Mouse (Mus musculus): ENCODE results near the gene Ccdc51. TPM values are rescaled to one million over a fixed set of nuclear protein-coding genes. Genes with fewer than 3 reads are reported as not detected.

Ccdc51 gene
- polyA plus RNA-seq, 1 experiment from 2014 or later: 14.1 TPM

DNA sequence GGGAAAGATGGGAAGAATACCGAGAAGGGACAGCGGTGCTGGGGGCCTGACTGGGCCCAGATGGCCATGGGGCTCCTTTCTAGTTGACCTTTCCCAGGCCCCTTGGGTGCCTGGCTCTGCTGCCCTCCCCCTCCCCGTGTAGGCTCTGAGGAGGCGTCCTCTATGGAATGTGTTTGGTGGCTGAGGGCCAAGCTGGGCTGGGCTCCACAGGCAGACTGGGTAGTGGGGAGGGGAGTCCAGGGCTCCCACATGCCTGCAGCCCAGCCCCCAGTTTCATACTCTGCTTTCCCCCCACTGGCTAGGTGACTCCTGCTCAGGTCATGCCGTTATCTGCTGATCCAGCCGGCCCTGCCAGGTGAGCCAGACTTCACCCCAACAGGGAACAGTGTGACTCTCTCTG is 16.7 kb downstream of the Ccdc51 start:
- H3K27ac ChIP-seq: peak overlapping the region; percentile 100
- H3K4me3 ChIP-seq: 0 out of 2 replicates have a peak overlapping the region, but pooled peaks have one; percentile 2
- no peaks in the 10 kb centered on the region for H3K9me3 ChIP-seq
- 72% methylated on average over 4 of the region's 6 CpGs for WGBS
- H3K4me2 ChIP-seq: peak overlapping the region; percentile 81
- H3K27me3 ChIP-seq: no peaks in the 10 kb centered on the region
- no peak for ATAC-seq (ENCODE audit: insufficient number of reproducible peaks, insufficient read depth, low FRiP score, low TSS enrichment, low read depth)
- peaks cover 46% of the 10 kb centered on the region for H3K36me3 ChIP-seq
- H3K9ac ChIP-seq: peak overlapping the region; percentile 97; the same call in 1 of the 2 replicates
- H3K4me1 ChIP-seq: peaks cover 54% of the 10 kb centered on the region

DNA sequence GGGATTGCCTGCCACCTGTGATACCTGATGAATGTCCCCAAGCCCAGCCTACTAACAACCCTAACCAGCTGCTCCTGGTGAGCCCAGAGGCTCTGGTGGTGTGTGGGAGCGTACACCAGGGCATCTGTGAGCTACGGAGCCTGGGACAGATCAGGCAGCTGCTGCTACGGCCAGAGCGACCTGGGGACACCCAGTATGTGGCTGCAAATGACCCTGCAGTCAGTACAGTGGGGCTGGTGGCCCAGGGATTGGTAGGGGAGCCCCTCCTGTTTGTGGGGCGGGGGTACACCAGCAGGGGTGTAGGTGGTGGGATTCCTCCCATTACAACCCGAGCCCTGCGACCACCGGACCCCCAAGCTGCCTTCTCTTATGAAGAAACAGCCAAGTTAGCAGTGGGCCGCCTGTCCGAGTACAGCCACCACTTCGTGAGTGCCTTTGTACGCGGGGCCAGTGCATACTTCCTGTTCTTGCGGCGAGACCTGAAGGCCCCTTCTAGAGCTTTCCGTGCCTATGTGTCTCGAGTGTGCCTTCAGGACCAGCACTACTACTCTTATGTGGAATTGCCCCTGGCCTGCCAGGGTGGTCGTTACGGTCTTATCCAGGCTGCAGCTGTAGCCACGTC is 18.1 kb downstream of the Ccdc51 start:
- Histone ChIP-seq H3K9me3 (no peaks in the 10 kb centered on the region), H3K36me3 (peaks cover 60% of the 10 kb centered on the region), H3K9ac (no peak overlapping the region), H3K4me2 (no peak overlapping the region), H3K27ac (no peak overlapping the region), H3K4me3 (no peak overlapping the region), H3K27me3 (no peaks in the 10 kb centered on the region), H3K4me1 (peaks cover 53% of the 10 kb centered on the region)
- 87% methylated on average over 20 of the region's 20 CpGs for WGBS
- ATAC-seq (ENCODE audit: insufficient number of reproducible peaks, insufficient read depth, low FRiP score, low TSS enrichment, low read depth): no peak

DNA sequence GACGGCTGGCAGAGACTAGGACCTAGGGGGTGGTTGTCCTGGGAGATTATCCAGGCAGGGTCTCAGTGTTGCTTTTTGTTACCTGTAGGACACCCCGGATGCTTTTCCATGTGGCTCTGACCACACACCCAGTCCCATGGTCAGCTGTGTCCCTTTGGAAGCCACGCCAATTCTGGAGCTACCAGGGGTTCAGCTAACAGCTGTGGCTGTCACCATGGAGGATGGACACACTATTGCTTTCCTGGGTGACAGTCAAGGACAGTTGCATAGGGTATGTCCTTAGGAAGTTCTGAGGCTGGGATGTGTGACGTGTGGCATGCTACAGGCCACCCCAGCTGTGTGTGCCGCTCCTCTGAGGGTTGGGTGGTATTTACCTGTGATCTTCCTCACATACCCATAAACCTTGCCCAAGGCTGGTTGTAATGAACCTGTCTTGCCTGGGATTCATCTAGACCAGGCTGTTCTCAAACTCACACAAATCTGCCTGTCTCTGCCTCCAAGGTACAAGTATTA is 19.7 kb downstream of the Ccdc51 start:
- Histone ChIP-seq H3K4me3 (no peak overlapping the region), H3K9me3 (no peaks in the 10 kb centered on the region), H3K4me1 (peaks cover 43% of the 10 kb centered on the region), H3K36me3 (peaks cover 76% of the 10 kb centered on the region), H3K4me2 (no peak overlapping the region), H3K27me3 (no peaks in the 10 kb centered on the region), H3K27ac (no peak overlapping the region), H3K9ac (no peak overlapping the region)
- no peak for ATAC-seq (ENCODE audit: insufficient number of reproducible peaks, insufficient read depth, low FRiP score, low TSS enrichment, low read depth)
- 86% methylated on average over 5 of the region's 5 CpGs for WGBS

DNA sequence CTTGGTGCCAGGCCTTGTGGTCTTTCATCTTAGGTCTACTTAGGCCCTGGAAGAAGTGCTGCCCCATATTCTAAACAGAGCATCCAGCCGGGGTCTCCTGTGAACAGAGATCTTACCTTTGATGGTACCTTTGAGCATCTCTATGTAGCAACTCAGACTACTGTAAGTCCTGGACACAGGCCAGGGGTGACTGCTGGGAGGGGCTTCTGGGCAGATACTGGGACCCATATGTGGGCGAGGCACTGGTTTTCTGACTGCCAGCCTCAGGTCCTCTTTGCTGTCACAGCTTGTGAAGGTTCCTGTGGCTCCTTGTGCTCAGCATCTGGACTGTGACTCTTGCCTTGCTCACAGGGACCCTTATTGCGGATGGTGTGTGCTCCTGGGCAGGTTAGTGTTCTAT is 20.2 kb downstream of the Ccdc51 start:
- Histone ChIP-seq H3K27me3 (no peaks in the 10 kb centered on the region), H3K36me3 (peaks cover 77% of the 10 kb centered on the region), H3K9ac (0 out of 2 replicates have a peak overlapping the region, but pooled peaks have one; percentile 6), H3K4me3 (no peak overlapping the region), H3K9me3 (no peaks in the 10 kb centered on the region), H3K4me2 (no peak overlapping the region), H3K4me1 (peaks cover 38% of the 10 kb centered on the region), H3K27ac (no peak overlapping the region)
- 95% methylated on average over 3 of the region's 3 CpGs for WGBS
- ATAC-seq (ENCODE audit: insufficient number of reproducible peaks, insufficient read depth, low FRiP score, low TSS enrichment, low read depth): no peak

DNA sequence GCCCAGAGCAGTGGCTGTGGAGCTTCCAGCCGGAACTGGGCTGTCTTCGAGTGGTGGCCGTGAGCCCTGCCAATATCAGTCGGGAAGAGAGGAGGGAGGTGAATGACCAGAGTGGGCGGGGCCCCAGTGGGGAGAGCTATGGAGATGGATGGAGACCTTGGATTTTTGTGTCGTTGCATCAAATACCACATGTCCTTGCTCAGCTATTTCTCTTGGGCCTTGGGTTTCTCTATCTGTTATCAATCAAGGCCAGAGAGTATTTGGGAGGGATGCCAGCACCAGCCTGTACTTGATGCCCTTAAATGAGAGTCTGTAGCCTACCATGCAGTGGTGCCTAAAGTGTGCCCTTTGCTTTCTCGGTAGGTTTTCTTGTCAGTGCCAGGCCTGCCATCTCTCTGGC is 21.0 kb downstream of the Ccdc51 start:
- Histone ChIP-seq H3K9ac (no peak overlapping the region), H3K27ac (no peak overlapping the region), H3K9me3 (no peaks in the 10 kb centered on the region), H3K4me3 (no peak overlapping the region), H3K36me3 (peaks cover 84% of the 10 kb centered on the region), H3K4me2 (no peak overlapping the region), H3K4me1 (peaks cover 31% of the 10 kb centered on the region), H3K27me3 (no peaks in the 10 kb centered on the region)
- ATAC-seq (ENCODE audit: insufficient number of reproducible peaks, insufficient read depth, low FRiP score, low TSS enrichment, low read depth): no peak
- WGBS: 76% methylated on average over 7 of the region's 7 CpGs

DNA sequence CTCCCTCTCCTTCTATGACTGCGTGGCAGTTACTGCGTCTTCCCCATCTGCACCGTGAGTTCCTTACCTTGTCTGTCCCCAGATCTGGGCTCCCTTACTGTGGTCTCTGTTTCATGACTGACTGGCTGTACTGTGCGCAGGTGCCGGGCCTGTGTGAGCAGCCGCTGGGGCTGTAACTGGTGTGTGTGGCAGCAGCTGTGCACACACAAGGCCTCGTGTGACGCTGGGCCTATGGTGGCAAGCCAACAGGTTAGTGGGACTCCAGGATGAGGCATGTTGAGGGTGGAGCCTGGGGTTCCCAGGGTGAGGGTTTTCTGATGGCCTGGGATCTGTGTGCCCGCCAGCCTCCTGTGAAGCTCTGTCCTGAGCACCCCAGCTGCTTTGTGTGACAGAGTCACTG is 21.8 kb downstream of the Ccdc51 start:
- no peak for ATAC-seq (ENCODE audit: insufficient number of reproducible peaks, insufficient read depth, low FRiP score, low TSS enrichment, low read depth)
- WGBS: 92% methylated on average over 9 of the region's 9 CpGs
- no peak overlapping the region for H3K4me2 ChIP-seq
- H3K4me3 ChIP-seq: no peak overlapping the region
- 0 out of 2 replicates have a peak overlapping the region, but pooled peaks have one; percentile 36 for H3K9ac ChIP-seq
- H3K36me3 ChIP-seq: peaks cover 92% of the 10 kb centered on the region
- H3K9me3 ChIP-seq: no peaks in the 10 kb centered on the region
- no peak overlapping the region for H3K27ac ChIP-seq
- no peaks in the 10 kb centered on the region for H3K27me3 ChIP-seq
- peaks cover 22% of the 10 kb centered on the region for H3K4me1 ChIP-seq

DNA sequence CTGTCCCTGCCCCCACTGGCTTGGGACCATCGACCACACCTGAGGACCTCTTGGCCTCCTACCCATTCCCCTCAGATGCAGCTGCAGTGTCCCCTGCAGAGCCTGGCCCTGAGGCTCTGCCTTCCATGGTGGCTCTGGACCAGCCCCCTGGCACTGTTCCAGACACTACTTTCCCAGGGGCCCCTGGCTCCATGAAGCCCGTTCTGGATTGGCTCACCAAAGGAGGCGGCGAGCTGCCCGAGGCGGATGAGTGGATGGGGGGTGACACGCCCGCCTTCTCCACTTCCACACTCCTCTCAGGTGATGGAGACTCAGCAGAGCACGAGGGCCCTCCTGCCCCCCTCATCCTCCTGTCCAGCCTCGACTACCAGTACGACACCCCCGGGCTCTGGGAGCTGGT is 22.7 kb downstream of the Ccdc51 start:
- no peaks in the 10 kb centered on the region for H3K9me3 ChIP-seq
- H3K4me3 ChIP-seq: no peak overlapping the region
- H3K27ac ChIP-seq: no peak overlapping the region
- no peak overlapping the region for H3K4me2 ChIP-seq
- 0 out of 2 replicates have a peak overlapping the region, but pooled peaks have one; percentile 36 for H3K9ac ChIP-seq
- H3K27me3 ChIP-seq: no peaks in the 10 kb centered on the region
- ATAC-seq (ENCODE audit: insufficient number of reproducible peaks, insufficient read depth, low FRiP score, low TSS enrichment, low read depth): no peak
- peaks cover 93% of the 10 kb centered on the region for H3K36me3 ChIP-seq
- WGBS: 81% methylated on average over 12 of the region's 12 CpGs
- peaks cover 16% of the 10 kb centered on the region for H3K4me1 ChIP-seq

DNA sequence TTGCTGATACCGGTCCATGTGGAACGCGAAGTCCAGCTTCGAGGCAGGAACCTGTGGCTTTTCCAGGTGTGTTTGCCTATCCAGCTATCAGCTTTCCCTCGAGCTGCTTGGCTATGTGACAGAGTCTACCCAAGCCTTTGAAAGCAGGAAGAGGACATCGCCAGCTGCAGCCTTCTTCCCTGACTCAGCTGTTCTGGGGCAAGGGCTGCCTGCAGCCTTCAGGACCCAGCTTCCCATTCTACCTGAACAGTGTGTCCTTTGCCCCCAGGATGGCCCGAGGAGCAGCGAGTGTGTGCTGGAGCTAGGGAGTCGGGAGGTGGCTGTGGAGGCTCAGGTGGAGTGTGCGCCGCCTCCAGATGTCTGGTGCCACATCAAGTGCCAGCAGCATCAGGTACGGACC is 23.4 kb downstream of the Ccdc51 start:
- Histone ChIP-seq H3K4me3 (no peak overlapping the region), H3K9ac (no peak overlapping the region), H3K36me3 (peaks cover 93% of the 10 kb centered on the region), H3K9me3 (no peaks in the 10 kb centered on the region), H3K4me2 (no peak overlapping the region), H3K4me1 (peaks cover 16% of the 10 kb centered on the region), H3K27ac (no peak overlapping the region), H3K27me3 (no peaks in the 10 kb centered on the region)
- 93% methylated on average over 12 of the region's 12 CpGs for WGBS
- ATAC-seq (ENCODE audit: insufficient number of reproducible peaks, insufficient read depth, low FRiP score, low TSS enrichment, low read depth): no peak

DNA sequence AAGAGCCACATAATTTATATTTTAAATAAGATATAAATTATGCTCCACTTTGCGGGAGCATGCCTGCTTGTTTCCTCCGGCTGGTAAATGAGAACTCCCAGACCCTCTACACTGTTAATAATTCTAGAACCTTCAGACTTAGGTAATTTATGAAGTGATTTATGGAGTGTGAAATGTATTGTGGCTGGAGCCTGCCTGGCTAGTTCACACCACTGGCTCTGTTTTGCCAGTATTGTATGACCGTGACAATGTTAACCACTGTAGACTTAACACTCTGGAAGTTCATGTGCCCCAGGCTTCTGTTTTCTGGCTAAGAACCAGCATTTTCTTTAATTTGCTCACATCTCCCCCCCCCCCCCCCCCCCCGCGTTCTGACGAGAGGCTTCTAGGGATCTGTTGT is 25.0 kb downstream of the Ccdc51 start:
- no peak overlapping the region for H3K4me3 ChIP-seq
- H3K9ac ChIP-seq: no peak overlapping the region
- no peaks in the 10 kb centered on the region for H3K9me3 ChIP-seq
- no peak overlapping the region for H3K27ac ChIP-seq
- no peak overlapping the region for H3K4me2 ChIP-seq
- no peak for ATAC-seq (ENCODE audit: insufficient number of reproducible peaks, insufficient read depth, low FRiP score, low TSS enrichment, low read depth)
- H3K36me3 ChIP-seq: peaks cover 95% of the 10 kb centered on the region
- H3K4me1 ChIP-seq: peaks cover 7% of the 10 kb centered on the region
- WGBS: 77% methylated on average over 5 of the region's 6 CpGs
- H3K27me3 ChIP-seq: no peaks in the 10 kb centered on the region

DNA sequence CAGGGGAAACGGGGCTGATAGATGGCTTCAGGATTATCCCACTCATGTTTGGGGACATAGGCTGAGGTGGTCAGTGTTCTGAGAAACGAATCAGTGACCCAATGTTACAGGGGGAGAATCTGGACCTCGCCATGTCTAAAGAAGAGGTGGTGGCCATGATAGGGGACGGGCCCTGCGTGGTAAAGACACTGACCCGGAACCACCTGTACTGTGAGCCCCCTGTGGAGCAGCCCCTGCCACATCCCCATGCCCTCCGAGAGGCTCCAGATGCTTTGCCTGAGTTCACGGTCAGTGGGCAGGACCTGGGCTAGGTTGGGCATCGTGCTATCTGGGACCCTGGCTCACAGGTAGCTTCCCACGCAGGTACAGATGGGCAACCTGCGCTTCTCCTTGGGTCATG is 27.9 kb downstream of the Ccdc51 start:
- ATAC-seq (ENCODE audit: insufficient number of reproducible peaks, insufficient read depth, low FRiP score, low TSS enrichment, low read depth): no peak
- H3K27ac ChIP-seq: no peak overlapping the region
- H3K9ac ChIP-seq: no peak overlapping the region
- H3K9me3 ChIP-seq: no peaks in the 10 kb centered on the region
- H3K4me1 ChIP-seq: no peaks in the 10 kb centered on the region; the same call in 1 of the 2 replicates
- no peak overlapping the region for H3K4me2 ChIP-seq
- WGBS: 96% methylated on average over 11 of the region's 11 CpGs
- peaks cover 95% of the 10 kb centered on the region for H3K36me3 ChIP-seq
- H3K4me3 ChIP-seq: no peak overlapping the region
- no peaks in the 10 kb centered on the region for H3K27me3 ChIP-seq

DNA sequence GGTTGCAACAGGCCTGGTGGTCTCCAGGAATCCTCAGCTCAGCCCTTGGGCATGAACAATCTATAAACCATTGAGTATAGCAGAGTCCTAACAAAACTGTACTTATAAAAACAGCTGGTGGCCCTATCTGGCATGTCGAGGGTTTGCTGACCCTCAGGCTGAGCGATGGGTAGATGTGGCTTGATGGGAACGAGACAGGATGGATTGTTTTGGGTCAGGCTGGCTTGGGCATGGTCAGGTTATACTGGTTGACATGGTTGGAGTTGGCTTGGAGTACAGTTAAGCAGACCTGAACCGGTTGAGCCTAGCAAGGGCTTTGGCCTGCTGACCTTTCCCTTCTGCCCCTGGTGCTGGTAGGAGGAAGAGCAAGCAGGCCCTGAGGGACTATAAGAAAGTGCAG is 28.8 kb downstream of the Ccdc51 start:
- Histone ChIP-seq H3K27ac (no peak overlapping the region), H3K4me1 (no peaks in the 10 kb centered on the region), H3K36me3 (peaks cover 95% of the 10 kb centered on the region), H3K9ac (no peak overlapping the region), H3K4me3 (no peak overlapping the region), H3K27me3 (no peaks in the 10 kb centered on the region), H3K4me2 (no peak overlapping the region), H3K9me3 (no peaks in the 10 kb centered on the region)
- WGBS: 84% methylated on average over 4 of the region's 4 CpGs
- no peak for ATAC-seq (ENCODE audit: insufficient number of reproducible peaks, insufficient read depth, low FRiP score, low TSS enrichment, low read depth)

DNA sequence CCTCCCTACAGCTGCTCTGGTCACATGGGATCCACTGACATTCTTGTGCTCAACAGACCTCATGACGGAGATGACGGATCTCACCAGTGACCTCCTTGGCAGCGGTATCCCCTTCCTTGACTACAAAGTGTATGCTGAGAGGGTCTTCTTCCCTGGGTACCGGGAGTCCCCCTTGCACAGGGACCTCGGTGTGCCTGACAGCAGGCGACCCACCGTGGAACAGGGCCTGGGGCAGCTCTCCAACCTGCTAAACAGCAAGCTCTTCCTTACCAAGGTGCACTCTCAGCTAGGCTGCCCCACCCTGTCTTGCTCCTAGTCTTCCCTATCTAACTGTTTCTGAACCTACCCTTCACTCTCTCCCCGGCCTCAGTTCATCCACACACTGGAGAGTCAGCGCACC is 29.3 kb downstream of the Ccdc51 start:
- no peaks in the 10 kb centered on the region for H3K27me3 ChIP-seq
- no peak overlapping the region for H3K9ac ChIP-seq
- WGBS: 92% methylated on average over 9 of the region's 9 CpGs
- H3K9me3 ChIP-seq: no peaks in the 10 kb centered on the region
- H3K4me1 ChIP-seq: no peaks in the 10 kb centered on the region
- H3K4me3 ChIP-seq: no peak overlapping the region
- no peak overlapping the region for H3K27ac ChIP-seq
- H3K4me2 ChIP-seq: no peak overlapping the region
- ATAC-seq (ENCODE audit: insufficient number of reproducible peaks, insufficient read depth, low FRiP score, low TSS enrichment, low read depth): no peak
- peaks cover 95% of the 10 kb centered on the region for H3K36me3 ChIP-seq
